Mouse (Mus musculus) activated CD4-positive, CD25-positive, alpha-beta regulatory T cell, adult 4 months (primary cell): ENCODE measurements around the gene Tmem236. TPM values are rescaled to one million over a fixed set of nuclear protein-coding genes. Genes with fewer than 3 reads are reported as not detected.

Experiments
- ATAC-seq: one replicate; pipeline ENCODE4 v1.8.0; 2017
- polyA plus RNA-seq, 2 experiments: library from polyadenylated mRNA; unstranded; fragments of 100-300 nt; shearing (Covaris generic); gene quantifications; one replicate each; pipeline ENCODE4 v1.2.1; 2017

Tmem236 gene
- polyA plus RNA-seq, 2 experiments from 2014 or later: not detected

DNA sequence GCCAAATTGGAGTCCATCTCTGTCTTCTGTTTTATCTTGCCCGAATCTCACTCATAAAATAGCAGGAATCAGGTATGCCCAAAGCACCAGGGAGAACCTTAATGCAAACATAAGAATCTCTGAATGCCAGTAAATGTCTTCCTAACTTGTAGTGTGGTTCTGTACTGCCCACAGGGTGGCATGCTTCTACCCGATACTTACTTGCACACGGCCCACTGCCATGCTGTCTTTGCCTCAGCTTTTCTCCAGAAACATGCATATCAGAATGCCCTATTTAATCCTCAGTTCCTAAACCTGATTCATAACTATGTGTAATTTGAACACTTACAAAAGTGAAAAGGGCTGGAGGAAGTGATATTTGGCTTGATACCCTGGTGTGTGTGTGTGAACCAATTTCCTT lies 77.6 kb downstream of the Tmem236 start:
- no peak for ATAC-seq

DNA sequence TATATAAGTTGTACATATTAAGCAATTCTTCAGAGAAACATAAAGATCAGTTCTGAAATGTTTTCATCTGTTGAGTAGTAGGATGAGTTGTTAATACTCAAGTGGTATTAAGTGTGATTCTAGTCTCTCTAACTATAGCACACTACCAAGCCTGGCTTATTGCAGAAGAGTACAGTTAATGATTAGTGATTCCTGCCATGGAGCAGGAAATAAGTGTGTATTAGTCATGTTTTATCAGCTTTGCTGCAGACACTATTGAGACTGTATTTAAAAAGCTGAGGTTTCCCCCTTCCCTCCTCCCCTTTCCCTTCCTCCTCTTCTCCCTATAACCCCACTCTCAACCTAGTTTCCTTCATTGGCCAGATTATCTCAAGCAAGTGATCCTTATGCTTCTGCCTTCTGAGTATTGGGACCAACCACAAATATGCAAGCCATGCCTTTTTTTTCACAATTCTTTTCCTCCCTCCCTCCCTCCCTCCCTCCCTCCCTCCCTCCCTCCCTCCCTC lies 84.1 kb downstream of the Tmem236 start:
- no peak for ATAC-seq

DNA sequence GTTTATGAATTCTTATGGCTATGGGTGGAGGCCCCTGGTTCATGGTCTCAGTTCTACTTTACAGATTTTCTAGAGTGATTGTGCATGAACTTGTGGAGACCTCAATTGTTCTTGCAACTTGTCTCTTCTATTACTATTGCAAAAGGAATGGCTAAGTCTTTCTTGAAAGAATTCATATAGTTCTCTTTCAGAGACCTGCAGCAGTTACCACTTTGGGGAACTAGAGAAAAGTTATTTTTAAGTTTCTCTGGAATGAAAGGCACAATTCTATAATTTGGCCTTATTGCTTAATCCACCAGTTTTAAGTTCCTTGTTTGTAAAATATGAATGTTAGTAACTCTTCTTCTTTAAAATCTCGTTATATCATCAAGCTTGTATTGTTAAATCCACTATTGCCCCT lies 87.8 kb downstream of the Tmem236 start:
- ATAC-seq: no peak

- ATAC-seq: no peak
Measured at GRCm38 (mm10) chr2:14269160-14269559, 94.8 kb downstream of the Tmem236 start.

Other genes with a start within 250 kb of the Tmem236 start
- gene Hacd1, start 118.4 kb upstream of the Tmem236 start, polyA plus RNA-seq: not detected
- 10 to 100 TPM; 10.6 to 15.6 TPM for gene Stam, start 100.4 kb upstream of the Tmem236 start, polyA plus RNA-seq
- under 1 TPM in 1 of 2 experiments, not detected in 1; 0.14 TPM for gene Mrc1, start 54.9 kb downstream of the Tmem236 start, polyA plus RNA-seq
- gene Slc39a12, start 213.8 kb downstream of the Tmem236 start, polyA plus RNA-seq: not detected